Mouse (Mus musculus) kidney, adult 2 months (tissue): ENCODE results near the gene Cage1.

Experiments used
- CTCF ChIP-seq: fragments of 200-500 bp; conservative IDR thresholded peaks from 2 replicates; pipeline ENCODE4 v1.5.1; 2011; ENCODE audit warnings: low read depth, mild to moderate bottlenecking, control low read depth, low read length, moderate library complexity, mixed read lengths; ENCODE audit not compliant: insufficient read depth, insufficient read length
- POLR2A ChIP-seq: fragments of 200-500 bp; IDR thresholded peaks from one replicate; pipeline ENCODE4 v1.6.1; 2011; ENCODE audit warnings: low read depth, low read length, control low read depth

GRCm38 (mm10) chr13:37993376-37993703 lies 43.5 kb downstream of the Cage1 start:
- TF ChIP-seq CTCF (no peak), POLR2A (no peak)
